In genomic region chr4:150433827-150434574, GRCm38 (mm10) we compare ENCODE assay signal across 14 mouse cellular contexts.
"Had no signal": no experiment of that assay in that cellular context is flagged by ENCODE, and none has a peak within 500 bp of the region (broad histone marks: within the 10 kb centered on the region; RNA-seq: fewer than 3 reads in every experiment).

No protein-coding gene starts in this region.

- H3K9ac ChIP-seq: liver, embryonic 14.5 days; lung, embryonic 15.5 days; midbrain, embryonic 12.5 days; neural tube, embryonic 13.5 days; stomach, embryonic 15.5 days had no signal

- H3K27ac ChIP-seq: layer of hippocampus, adult 2 months; liver, embryonic 14.5 days; lung, embryonic 15.5 days; macrophage; midbrain, embryonic 12.5 days; neural tube, embryonic 13.5 days; stomach, embryonic 15.5 days had no signal

- H3K4me3 ChIP-seq: layer of hippocampus, adult 2 months; lung, embryonic 15.5 days; midbrain, embryonic 12.5 days; neural tube, embryonic 13.5 days; stomach, embryonic 15.5 days had no signal

- ATAC-seq: midbrain, embryonic 16.5 days had no signal

- H3K9me3 ChIP-seq: lung, embryonic 15.5 days; midbrain, embryonic 12.5 days; neural tube, embryonic 13.5 days; stomach, embryonic 15.5 days had no signal

- DNase-seq: kidney, adult 18-20 months; kidney, postnatal 10 days; kidney, postnatal 4 days; lung, postnatal 14 days; right cerebral cortex, postnatal 14 days; thymus, postnatal 4 days had no signal

- H3K27me3 ChIP-seq: lung, embryonic 15.5 days; midbrain, embryonic 12.5 days; neural tube, embryonic 13.5 days; stomach, embryonic 15.5 days had no signal

- H3K4me1 ChIP-seq: stomach, embryonic 15.5 days had no signal

- H3K36me3 ChIP-seq: stomach, embryonic 15.5 days had no signal

- H3K4me2 ChIP-seq: lung, embryonic 15.5 days; midbrain, embryonic 12.5 days; neural tube, embryonic 13.5 days; stomach, embryonic 15.5 days had no signal
